Mouse (Mus musculus) left cerebral cortex, postnatal 10 days (tissue): Measurements from ENCODE around the gene Nos1. TPM values are rescaled to one million over a fixed set of nuclear protein-coding genes. Genes with fewer than 3 reads are reported as not detected.

Experiments
- DNase-seq, 2 experiments: peaks; one replicate each; pipeline ENCODE4 v3.0.0; 2021 to 2022; ENCODE audit warnings: low spot score in 2 of 2, mixed read lengths in 1 of 2; ENCODE audit errors: extremely low spot score in 1 of 2
- intact Hi-C: fragments of 180-260 bp; cut with DNase I; formaldehyde crosslinking; loops from one replicate; pipeline ENCODE4 v1.15.1; 2025
- total RNA-seq, 2 experiments: library from RNA; stranded (reverse); gene quantifications; 2 replicates each; pipeline ENCODE4 v1.2.3; 2021

Nos1 gene
- total RNA-seq, 2 experiments from 2014 or later, result 24.0 to 24.3 TPM

GRCm38 (mm10) chr5:117979082-117979481 lies 198.2 kb downstream of the Nos1 start:
- no peak for DNase-seq
- intact Hi-C loops, result no loop called here

GRCm38 (mm10) chr5:117980921-117981320 lies 200.1 kb downstream of the Nos1 start:
- no peak for DNase-seq
- intact Hi-C loops, result no loop called here

GRCm38 (mm10) chr5:117981943-117982342 lies 201.1 kb downstream of the Nos1 start:
- DNase-seq, result no peak
- intact Hi-C loops, result no loop called here

- intact Hi-C loops, result no loop called here
- DNase-seq, result no peak
Measured at GRCm38 (mm10) chr5:117986327-117986726, 205.5 kb downstream of the Nos1 start.

GRCm38 (mm10) chr5:117987891-117988290 lies 207.1 kb downstream of the Nos1 start:
- DNase-seq, result no peak
- intact Hi-C loops, result no loop called here

- no peak for DNase-seq
- intact Hi-C loops, result no loop called here
Measured at GRCm38 (mm10) chr5:117988367-117988766, 207.5 kb downstream of the Nos1 start.

- intact Hi-C loops, result no loop called here
- DNase-seq, result no peak
Measured at GRCm38 (mm10) chr5:117989773-117990172, 208.9 kb downstream of the Nos1 start.

- intact Hi-C loops, result no loop called here
- DNase-seq, result no peak
Measured at GRCm38 (mm10) chr5:117990957-117991356, 210.1 kb downstream of the Nos1 start.

GRCm38 (mm10) chr5:117993550-117993949 lies 212.7 kb downstream of the Nos1 start:
- no peak for DNase-seq
- intact Hi-C loops, result no loop called here

- intact Hi-C loops, result no loop called here
- no peak for DNase-seq
Measured at GRCm38 (mm10) chr5:117995372-117995901, 214.6 kb downstream of the Nos1 start.

GRCm38 (mm10) chr5:117995911-117996310 lies 215.1 kb downstream of the Nos1 start:
- intact Hi-C loops, result no loop called here

GRCm38 (mm10) chr5:117996581-117996980 lies 215.7 kb downstream of the Nos1 start:
- no peak for DNase-seq
- intact Hi-C loops, result no loop called here

More at GRCm38 (mm10) chr5:117995911-117996310, 215.1 kb downstream of the Nos1 start:
- DNase-seq, result no peak

GRCm38 (mm10) chr5:117997434-117997970 lies 216.7 kb downstream of the Nos1 start:
- intact Hi-C loops, result no loop called here
- DNase-seq, result no peak

- DNase-seq, result no peak
- intact Hi-C loops, result no loop called here
Measured at GRCm38 (mm10) chr5:117999061-117999460, 218.2 kb downstream of the Nos1 start.

GRCm38 (mm10) chr5:117999584-117999983 lies 218.8 kb downstream of the Nos1 start:
- no peak for DNase-seq
- intact Hi-C loops, result no loop called here

- DNase-seq, result peak; percentile 49 to 75
- intact Hi-C loops, result loop anchor here (2.0 kb wide), 1 partner anchor 67 kb away; no protein-coding TSS in a partner anchor
Measured at GRCm38 (mm10) chr5:118002059-118002458, 221.2 kb downstream of the Nos1 start.

- peak; percentile 46 to 76 for DNase-seq
Measured at GRCm38 (mm10) chr5:118004619-118005018, 223.8 kb downstream of the Nos1 start.

GRCm38 (mm10) chr5:118005728-118006127 lies 224.9 kb downstream of the Nos1 start:
- intact Hi-C loops, result no loop called here
- DNase-seq, result no peak

More at GRCm38 (mm10) chr5:118004619-118005018, 223.8 kb downstream of the Nos1 start:
- intact Hi-C loops, result no loop called here

GRCm38 (mm10) chr5:118008344-118008743 lies 227.5 kb downstream of the Nos1 start:
- intact Hi-C loops, result no loop called here

More at GRCm38 (mm10) chr5:118008344-118008743, 227.5 kb downstream of the Nos1 start:
- no peak for DNase-seq
